16 mouse cellular contexts compared by ENCODE assay signal in genomic region chr19:41901696-41902095, GRCm38 (mm10). TPM values are rescaled to one million over a fixed set of nuclear protein-coding genes. Genes with fewer than 3 reads are reported as not detected.
DNase-seq lines count a peak whose midpoint lies in the region; ATAC-seq lines count a peak whose summit lies in the region.
"Had no signal": no experiment of that assay in that cellular context is flagged by ENCODE, and none has a peak within 500 bp of the region (broad histone marks: within the 10 kb centered on the region; RNA-seq: fewer than 3 reads in every experiment).

No protein-coding gene starts in this region.

- no peaks in the 10 kb centered on the region for H3K27me3 ChIP-seq in heart, embryonic 15.5 days
- no peaks in the 10 kb centered on the region for H3K27me3 ChIP-seq in liver, embryonic 15.5 days
- H3K27me3 ChIP-seq: embryonic facial prominence, embryonic 15.5 days; intestine, embryonic 15.5 days had no signal

- peak; percentile 39; the same call in 1 of the 2 replicates for ATAC-seq in heart, embryonic 15.5 days (replicated peaks; ENCODE audit: insufficient number of reproducible peaks, insufficient read depth, low FRiP score, low read depth)
- ATAC-seq in liver, embryonic 15.5 days (ENCODE audit: insufficient read depth): no peak
- ATAC-seq: intestine, embryonic 15.5 days had no signal

- H3K9ac ChIP-seq in heart, embryonic 15.5 days: no peak overlapping the region
- no peak overlapping the region for H3K9ac ChIP-seq in liver, embryonic 15.5 days
- H3K9ac ChIP-seq: embryonic facial prominence, embryonic 15.5 days; intestine, embryonic 15.5 days had no signal

- no peaks in the 10 kb centered on the region for H3K9me3 ChIP-seq in heart, embryonic 15.5 days (replicated peaks)
- H3K9me3 ChIP-seq in liver, embryonic 15.5 days (replicated peaks): no peaks in the 10 kb centered on the region
- H3K9me3 ChIP-seq: embryonic facial prominence, embryonic 15.5 days; G1E; intestine, embryonic 15.5 days had no signal

- H3K36me3 ChIP-seq in heart, embryonic 15.5 days: no peaks in the 10 kb centered on the region
- no peaks in the 10 kb centered on the region for H3K36me3 ChIP-seq in liver, embryonic 15.5 days (replicated peaks)
- H3K36me3 ChIP-seq: embryonic facial prominence, embryonic 15.5 days; G1E; intestine, embryonic 15.5 days had no signal

- no peak for DNase-seq in heart, adult 18-20 months
- peak; percentile 64 for DNase-seq in urinary bladder, postnatal 14 days (ENCODE audit: low spot score)
- DNase-seq in urinary bladder, postnatal 4 days (ENCODE audit: low spot score in 2 of 2): no peak
- peak; percentile 61 for DNase-seq in thymus, postnatal 4 days
- no peak for DNase-seq in right cerebral cortex, postnatal 36 days (ENCODE audit: low spot score in 2 of 2)
- no peak for DNase-seq in embryo, embryonic 10.5 days (ENCODE audit: low spot score)
- DNase-seq: cerebellum, adult 9-10 months; heart, adult 11 months; lung, postnatal 4 days; right cerebral cortex, adult 18-20 months had no signal

- H3K27ac ChIP-seq in heart, embryonic 15.5 days: no peak overlapping the region
- 0 out of 2 replicates have a peak overlapping the region, but pooled peaks have one; percentile 6 for H3K27ac ChIP-seq in liver, embryonic 15.5 days (replicated peaks)
- H3K27ac ChIP-seq: embryonic facial prominence, embryonic 15.5 days; intestine, embryonic 15.5 days had no signal

- no peak overlapping the region for H3K4me2 ChIP-seq in heart, embryonic 15.5 days
- no peak overlapping the region for H3K4me2 ChIP-seq in liver, embryonic 15.5 days
- H3K4me2 ChIP-seq: embryonic facial prominence, embryonic 15.5 days; intestine, embryonic 15.5 days had no signal

- no peak overlapping the region for H3K4me3 ChIP-seq in heart, embryonic 15.5 days
- H3K4me3 ChIP-seq in liver, embryonic 15.5 days (replicated peaks): no peak overlapping the region
- H3K4me3 ChIP-seq: embryonic facial prominence, embryonic 15.5 days; intestine, embryonic 15.5 days; myocyte had no signal

- 18% methylated on average over 2 of the region's 2 CpGs for WGBS in heart, embryonic 15.5 days
- WGBS in liver, embryonic 15.5 days (ENCODE audit: insufficient replicate concordance): 50% methylated on average over 2 of the region's 2 CpGs

- peaks cover 12% of the 10 kb centered on the region for H3K4me1 ChIP-seq in heart, embryonic 15.5 days (replicated peaks)
- H3K4me1 ChIP-seq in liver, embryonic 15.5 days (replicated peaks): peaks cover 51% of the 10 kb centered on the region
- H3K4me1 ChIP-seq: embryonic facial prominence, embryonic 15.5 days had no signal

RNA-seq across cellular contexts. Expression of gene Rrp12, which starts 5.7 kb away (rescaled TPM):
- polyA plus RNA-seq in heart, embryonic 15.5 days (2015; fragmentation: Nextera tagmentation; extraction: Ambion mirVana): 7.4 and 10.1 TPM in 2 replicates
- total RNA-seq in heart, adult 18-20 months (2021): 10 to 100 TPM; 16.0 to 18.0 TPM
- 8.5 and 8.6 TPM in 2 replicates for polyA plus RNA-seq in liver, embryonic 15.5 days (2015; fragmentation: Nextera tagmentation; extraction: Ambion mirVana)

RNA-seq across cellular contexts. Expression of gene Pgam1, which starts 10.0 kb away (rescaled TPM):
- polyA plus RNA-seq in heart, embryonic 15.5 days (2015; fragmentation: Nextera tagmentation; extraction: Ambion mirVana): 666 and 693 TPM in 2 replicates
- 100 to 1,000 TPM; 128 TPM for total RNA-seq in heart, adult 18-20 months (2021)
- polyA plus RNA-seq in liver, embryonic 15.5 days (2015; fragmentation: Nextera tagmentation; extraction: Ambion mirVana): 267 and 322 TPM in 2 replicates

RNA-seq across cellular contexts. Expression of gene Exosc1, which starts 31.5 kb away (rescaled TPM):
- 39.3 and 46.9 TPM in 2 replicates for polyA plus RNA-seq in heart, embryonic 15.5 days (2015; fragmentation: Nextera tagmentation; extraction: Ambion mirVana)
- 10 to 100 TPM; 11.4 to 13.1 TPM for total RNA-seq in heart, adult 18-20 months (2021)
- 29.2 and 31.4 TPM in 2 replicates for polyA plus RNA-seq in liver, embryonic 15.5 days (2015; fragmentation: Nextera tagmentation; extraction: Ambion mirVana)

RNA-seq across cellular contexts. Expression of gene Zdhhc16, which starts 31.6 kb away (rescaled TPM):
- polyA plus RNA-seq in heart, embryonic 15.5 days (2015; fragmentation: Nextera tagmentation; extraction: Ambion mirVana): 46.5 and 62.7 TPM in 2 replicates
- total RNA-seq in heart, adult 18-20 months (2021): 10 to 100 TPM; 12.9 to 14.0 TPM
- 33.7 and 39.6 TPM in 2 replicates for polyA plus RNA-seq in liver, embryonic 15.5 days (2015; fragmentation: Nextera tagmentation; extraction: Ambion mirVana)

RNA-seq across cellular contexts. Expression of gene Frat2, which starts 53.8 kb away (rescaled TPM):
- polyA plus RNA-seq in heart, embryonic 15.5 days (2015; fragmentation: Nextera tagmentation; extraction: Ambion mirVana): 2.2 and 3.5 TPM in 2 replicates
- 1 to 10 TPM; 2.5 to 3.3 TPM for total RNA-seq in heart, adult 18-20 months (2021)
- polyA plus RNA-seq in liver, embryonic 15.5 days (2015; fragmentation: Nextera tagmentation; extraction: Ambion mirVana): 4.4 and 4.5 TPM in 2 replicates

Comparison
In these comparisons a context has a peak if more than half of its experiments do, and no peak if none do; other contexts are left out.
1. DNase-seq: peak in urinary bladder, postnatal 14 days (single experiment) and thymus, postnatal 4 days (single experiment); none in heart, adult 18-20 months (0 of 2), urinary bladder, postnatal 4 days (0 of 2), right cerebral cortex, postnatal 36 days (0 of 2) and embryo, embryonic 10.5 days (single experiment).